Mouse (Mus musculus): Measurements from ENCODE around the gene Dnttip1. TPM values are rescaled to one million over a fixed set of nuclear protein-coding genes. Genes with fewer than 3 reads are reported as not detected.

The Dnttip1 gene
- polyA plus RNA-seq, 1 experiment: 35.5 TPM

DNA sequence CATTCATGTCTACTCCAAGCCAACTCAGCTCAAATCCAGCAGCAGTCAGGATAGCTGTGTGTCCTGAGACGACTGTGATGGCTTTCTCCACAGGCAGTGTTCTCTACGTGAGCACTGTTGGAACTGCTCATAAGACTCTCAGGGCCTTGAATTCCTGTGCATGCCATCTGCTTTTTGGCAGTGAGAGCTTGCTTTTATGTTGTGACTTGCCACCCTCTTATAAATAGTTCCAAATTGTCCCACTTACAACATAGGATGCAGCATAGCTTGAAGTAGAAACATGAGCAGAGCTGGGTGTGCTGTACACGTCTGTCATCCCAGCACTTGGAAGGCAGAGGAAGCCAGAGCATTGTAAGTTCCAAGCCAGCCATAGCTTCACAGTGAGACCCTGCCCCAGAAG lies 20.1 kb downstream of the Dnttip1 start:
- Histone ChIP-seq H3K27ac (ENCODE audit: insufficient read depth, low read length) (no peak overlapping the region), H3K4me1 (ENCODE audit: control insufficient read depth, insufficient read depth, low read length) (no peaks in the 10 kb centered on the region)
- no peak for TF ChIP-seq CTCF (IDR thresholded peaks at IDR 0.05; ENCODE audit: extremely low read depth, insufficient read depth, low read length)

DNA sequence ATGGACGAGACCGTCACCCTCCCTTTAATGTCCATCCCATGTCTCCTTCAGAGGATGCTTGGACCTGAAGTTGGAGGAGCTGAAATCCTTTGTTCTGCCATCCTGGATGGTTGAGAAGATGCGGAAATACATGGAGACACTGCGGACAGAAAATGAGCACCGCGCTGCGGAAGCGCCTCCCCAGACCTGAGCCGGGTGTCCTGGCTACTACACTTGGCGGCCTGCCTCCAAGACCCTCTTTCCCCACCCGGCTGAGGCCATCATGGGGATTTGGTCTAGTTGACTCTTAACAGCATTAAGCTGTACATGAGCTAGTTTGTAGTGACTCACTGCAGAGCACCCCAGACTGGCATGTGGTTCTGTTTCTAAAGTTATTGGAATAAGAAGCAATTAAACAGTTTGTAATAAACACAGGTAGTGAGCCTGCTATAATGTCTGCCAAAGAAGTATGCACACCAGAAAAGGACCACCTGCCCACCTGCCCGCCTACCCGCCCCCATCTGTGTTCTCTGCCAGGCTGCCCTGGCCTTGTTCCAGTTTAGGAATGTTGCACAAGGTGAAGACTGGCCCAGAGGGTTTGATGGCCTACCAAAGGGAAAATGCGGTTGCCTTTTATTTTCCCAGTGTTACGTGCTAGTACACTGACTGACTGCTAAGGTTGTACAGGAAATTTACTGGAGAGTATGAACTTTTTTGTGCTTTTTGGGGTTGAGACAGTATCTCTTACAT lies 22.2 kb downstream of the Dnttip1 start:
- no peak for TF ChIP-seq CTCF (IDR thresholded peaks at IDR 0.05; ENCODE audit: extremely low read depth, insufficient read depth, low read length)
- no peak overlapping the region for H3K27ac ChIP-seq (ENCODE audit: insufficient read depth, low read length)
- no peaks in the 10 kb centered on the region for H3K4me1 ChIP-seq (ENCODE audit: control insufficient read depth, insufficient read depth, low read length)
- H3K4me3 ChIP-seq (ENCODE audit: insufficient read depth, low read length): no peak overlapping the region

More for the DNA sequence above, 20.1 kb downstream of the Dnttip1 start:
- H3K4me3 ChIP-seq (ENCODE audit: insufficient read depth, low read length): no peak overlapping the region

DNA sequence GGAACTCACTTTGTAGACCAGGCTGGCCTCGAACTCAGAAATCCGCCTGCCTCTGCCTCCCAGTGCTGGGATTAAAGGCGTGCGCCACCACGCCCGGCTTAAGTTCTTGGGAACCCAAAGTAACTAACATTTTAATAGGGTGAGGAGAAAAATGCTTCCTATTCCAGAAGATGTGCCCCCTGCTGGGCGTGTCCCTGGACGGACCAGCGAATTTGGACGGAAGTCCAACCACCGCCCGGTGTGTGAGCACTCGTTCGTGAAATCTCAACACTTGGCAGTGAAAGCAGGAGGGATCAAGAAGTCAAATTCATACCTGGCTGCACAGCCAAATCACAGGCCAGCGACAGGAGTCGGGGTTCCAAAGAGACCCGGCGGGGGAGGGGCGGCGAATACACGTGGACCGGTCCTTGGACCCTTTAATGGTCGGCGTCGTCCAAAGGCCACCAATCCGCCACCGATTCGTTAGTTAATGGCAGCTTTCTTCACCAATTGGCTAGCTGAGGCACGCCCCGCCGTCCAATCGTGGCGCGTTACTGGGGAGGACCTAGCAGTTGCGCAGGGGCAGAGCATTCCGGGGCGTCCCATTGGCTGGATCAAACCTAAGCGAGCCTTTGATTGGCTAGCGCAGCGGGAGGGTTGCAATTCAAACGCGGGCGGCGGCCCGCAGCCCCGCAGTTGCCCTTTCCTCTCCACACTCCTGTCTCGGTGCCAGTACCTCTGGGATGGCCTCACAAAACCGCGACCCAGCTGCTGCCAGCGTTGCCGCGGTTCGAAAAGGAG lies 23.7 kb downstream of the Dnttip1 start, which contains the start of gene Ube2c:
Gene Ube2c (plus strand): TSS at position 641 of the 780 bp plus-strand sequence.
- Histone ChIP-seq H3K4me3 (ENCODE audit: insufficient read depth, low read length) (peak within 1 kb of the TSS; percentile 34), H3K4me1 (ENCODE audit: control insufficient read depth, insufficient read depth, low read length) (no peaks in the 10 kb centered on the region), H3K27ac (ENCODE audit: insufficient read depth, low read length) (no peak within 1 kb of the TSS)
- TF ChIP-seq POLR2A (IDR thresholded peaks at IDR 0.05; ENCODE audit: extremely low read depth, insufficient read depth, low read length) (no peak), CTCF (IDR thresholded peaks at IDR 0.05; ENCODE audit: extremely low read depth, insufficient read depth, low read length) (0 out of 2 replicates have a peak, but pooled peaks have one; percentile 2)

DNA sequence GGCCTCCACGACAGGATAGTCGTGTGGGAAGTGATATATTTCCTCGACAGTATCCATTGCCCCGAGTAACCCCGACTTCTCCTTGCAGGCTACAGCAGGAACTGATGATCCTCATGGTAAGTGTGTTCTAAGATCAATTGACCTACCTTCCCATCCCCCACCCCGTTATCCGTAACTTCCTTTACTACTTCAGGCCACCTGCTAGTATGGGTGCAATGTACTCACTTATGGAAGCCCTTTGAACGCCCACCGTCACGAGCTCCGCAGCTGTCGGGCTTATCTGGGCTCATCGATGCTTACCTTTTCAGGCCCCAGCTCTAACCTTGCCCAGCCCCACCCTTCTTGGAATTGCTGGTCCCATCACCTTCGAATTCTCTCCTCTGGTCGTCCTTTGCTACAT lies 24.5 kb downstream of the Dnttip1 start:
- Histone ChIP-seq H3K27ac (ENCODE audit: insufficient read depth, low read length) (no peak overlapping the region), H3K4me3 (ENCODE audit: insufficient read depth, low read length) (peak overlapping the region; percentile 34; the same call in 1 of the 2 replicates), H3K4me1 (ENCODE audit: control insufficient read depth, insufficient read depth, low read length) (no peaks in the 10 kb centered on the region)
- TF ChIP-seq CTCF (IDR thresholded peaks at IDR 0.05; ENCODE audit: extremely low read depth, insufficient read depth, low read length) (no peak), POLR2A (IDR thresholded peaks at IDR 0.05; ENCODE audit: extremely low read depth, insufficient read depth, low read length) (no peak)

DNA sequence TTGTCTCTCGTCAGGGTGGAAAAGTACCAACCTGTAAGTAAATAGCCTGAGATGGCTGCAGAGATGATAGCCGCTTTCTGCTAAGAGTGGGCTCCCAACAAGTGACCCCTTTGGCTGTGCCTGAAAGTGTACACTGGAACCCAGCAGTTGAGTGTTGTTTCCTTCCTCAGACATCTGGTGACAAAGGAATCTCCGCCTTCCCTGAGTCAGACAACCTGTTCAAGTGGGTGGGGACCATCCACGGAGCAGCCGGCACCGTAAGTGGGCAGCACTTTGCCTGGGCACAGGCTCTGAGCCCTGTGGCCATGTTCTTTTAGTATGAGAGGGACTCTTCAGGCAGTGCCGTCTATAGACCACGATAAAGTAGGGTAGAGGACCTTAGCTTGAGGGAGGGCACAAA lies 25.3 kb downstream of the Dnttip1 start:
- Histone ChIP-seq H3K4me1 (ENCODE audit: control insufficient read depth, insufficient read depth, low read length) (no peaks in the 10 kb centered on the region), H3K27ac (ENCODE audit: insufficient read depth, low read length) (no peak overlapping the region), H3K4me3 (ENCODE audit: insufficient read depth, low read length) (no peak overlapping the region)
- TF ChIP-seq CTCF (IDR thresholded peaks at IDR 0.05; ENCODE audit: extremely low read depth, insufficient read depth, low read length) (no peak), POLR2A (IDR thresholded peaks at IDR 0.05; ENCODE audit: extremely low read depth, insufficient read depth, low read length) (no peak)

DNA sequence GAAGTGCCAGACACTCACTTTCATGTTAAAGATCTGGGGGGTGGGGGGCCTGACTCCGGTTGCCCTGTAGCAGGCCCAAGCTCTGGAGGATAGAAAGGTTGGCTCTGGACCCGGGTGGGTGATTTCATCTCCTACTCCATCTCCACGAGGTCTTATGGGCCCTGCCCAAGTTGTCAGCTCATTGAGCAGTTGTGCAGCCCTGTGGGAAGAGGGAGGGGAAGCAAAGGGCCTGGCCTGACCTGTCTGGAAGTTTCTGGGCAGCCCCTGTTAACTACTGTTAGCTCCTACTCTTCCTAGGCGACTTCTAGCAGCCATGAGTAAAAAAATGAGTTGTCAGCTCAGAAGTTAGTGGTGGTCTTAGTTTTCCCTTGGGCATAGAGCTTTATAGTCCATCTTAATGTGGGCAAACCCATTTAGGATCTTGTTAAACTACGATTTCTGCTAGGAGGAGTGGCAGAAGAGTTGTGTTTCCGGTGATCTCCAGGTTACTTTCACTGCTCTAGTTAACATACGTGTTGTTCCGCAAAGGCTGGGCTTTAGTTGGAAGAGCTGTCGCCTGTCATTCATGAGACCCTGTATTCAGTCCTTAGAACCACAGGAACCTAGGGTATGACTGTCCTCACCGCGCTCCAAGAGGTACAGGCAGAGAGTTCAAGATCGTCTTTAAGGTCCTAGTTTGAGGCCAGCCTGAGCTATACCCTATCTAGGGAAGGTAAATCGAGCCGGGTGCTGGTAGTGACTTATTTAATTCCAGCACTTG lies 27.6 kb downstream of the Dnttip1 start:
- TF ChIP-seq CTCF (IDR thresholded peaks at IDR 0.05; ENCODE audit: extremely low read depth, insufficient read depth, low read length): no peak
- no peak for TF ChIP-seq POLR2A (IDR thresholded peaks at IDR 0.05; ENCODE audit: extremely low read depth, insufficient read depth, low read length)
- Histone ChIP-seq H3K4me1 (ENCODE audit: control insufficient read depth, insufficient read depth, low read length) (no peaks in the 10 kb centered on the region), H3K27ac (ENCODE audit: insufficient read depth, low read length) (no peak overlapping the region), H3K4me3 (ENCODE audit: insufficient read depth, low read length) (no peak overlapping the region)

DNA sequence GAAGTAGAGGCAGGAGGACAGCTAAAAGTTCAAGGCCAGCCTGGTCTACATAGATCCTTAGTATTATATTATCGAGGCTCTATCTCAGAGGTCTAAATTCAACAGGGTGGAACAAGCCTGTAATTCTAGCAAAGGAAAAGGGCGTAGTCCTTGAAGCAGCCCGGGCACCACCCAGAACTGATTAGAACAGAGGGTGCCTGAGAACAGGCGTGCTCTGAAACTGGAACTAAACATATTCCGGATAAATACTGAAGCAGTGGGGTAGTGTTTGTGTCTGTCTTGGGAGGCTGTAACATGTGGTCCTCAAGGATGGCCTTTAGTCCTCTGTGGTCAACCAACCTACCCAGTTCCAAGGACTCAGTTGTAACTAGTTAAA lies 28.2 kb downstream of the Dnttip1 start:
- TF ChIP-seq CTCF (IDR thresholded peaks at IDR 0.05; ENCODE audit: extremely low read depth, insufficient read depth, low read length): no peak
- TF ChIP-seq POLR2A (IDR thresholded peaks at IDR 0.05; ENCODE audit: extremely low read depth, insufficient read depth, low read length): no peak
- Histone ChIP-seq H3K4me3 (ENCODE audit: insufficient read depth, low read length) (no peak overlapping the region), H3K4me1 (ENCODE audit: control insufficient read depth, insufficient read depth, low read length) (no peaks in the 10 kb centered on the region), H3K27ac (ENCODE audit: insufficient read depth, low read length) (no peak overlapping the region)

DNA sequence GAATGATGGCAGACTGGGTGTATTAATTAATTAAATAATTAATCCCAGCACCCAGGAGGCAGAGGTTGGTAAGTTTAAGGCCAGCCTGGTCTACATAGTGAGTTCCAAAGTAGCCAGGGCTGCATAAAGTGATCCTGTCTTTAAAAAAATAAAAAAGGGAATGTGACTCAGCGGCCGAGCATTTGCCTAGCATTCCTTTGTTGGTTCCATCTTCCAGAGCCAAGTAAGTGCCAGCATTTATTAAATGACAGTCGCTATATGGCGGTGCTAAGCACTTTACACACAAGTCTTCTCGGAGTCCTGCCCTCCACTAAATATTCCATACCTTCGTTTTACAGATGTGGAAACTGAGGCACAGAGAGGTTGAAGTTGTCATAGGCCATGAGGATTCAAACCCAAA lies 30.3 kb downstream of the Dnttip1 start:
- Histone ChIP-seq H3K4me3 (ENCODE audit: insufficient read depth, low read length) (no peak overlapping the region), H3K4me1 (ENCODE audit: control insufficient read depth, insufficient read depth, low read length) (no peaks in the 10 kb centered on the region), H3K27ac (ENCODE audit: insufficient read depth, low read length) (no peak overlapping the region)
- TF ChIP-seq POLR2A (IDR thresholded peaks at IDR 0.05; ENCODE audit: extremely low read depth, insufficient read depth, low read length) (no peak), CTCF (IDR thresholded peaks at IDR 0.05; ENCODE audit: extremely low read depth, insufficient read depth, low read length) (no peak)

DNA sequence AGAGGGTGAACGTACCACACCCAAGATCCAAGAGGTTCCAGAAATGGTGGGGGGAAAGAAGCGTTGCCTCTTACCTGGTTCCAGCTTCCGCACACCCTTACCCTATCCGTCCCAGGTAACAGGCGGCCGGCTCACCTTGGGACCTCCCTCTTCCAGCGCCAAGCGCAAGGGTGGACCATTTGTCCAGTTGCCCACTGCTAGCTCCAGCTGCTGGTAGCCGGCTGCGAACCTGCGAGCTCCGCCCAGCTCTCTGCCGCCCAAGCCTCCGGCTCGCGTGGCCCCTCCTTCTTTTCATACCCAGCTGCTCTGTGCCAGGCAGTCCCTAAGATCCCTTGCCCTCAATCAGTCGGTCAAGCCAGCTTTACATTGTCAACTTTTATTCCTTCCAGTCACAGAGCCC lies 31.0 kb downstream of the Dnttip1 start:
- TF ChIP-seq POLR2A (IDR thresholded peaks at IDR 0.05; ENCODE audit: extremely low read depth, insufficient read depth, low read length) (no peak), CTCF (IDR thresholded peaks at IDR 0.05; ENCODE audit: extremely low read depth, insufficient read depth, low read length) (no peak)
- Histone ChIP-seq H3K4me3 (ENCODE audit: insufficient read depth, low read length) (no peak overlapping the region), H3K27ac (ENCODE audit: insufficient read depth, low read length) (no peak overlapping the region), H3K4me1 (ENCODE audit: control insufficient read depth, insufficient read depth, low read length) (no peaks in the 10 kb centered on the region)

Measured in cortical plate, adult 2 months (tissue).